Mouse (Mus musculus): ENCODE results near the gene Fbxo21.

The Fbxo21 gene

GRCm38 (mm10) chr5:118023053-118023452 lies 46.5 kb downstream of the Fbxo21 start:
- DNase-seq (ENCODE audit: low spot score in 2 of 2) = no peak

- no peak for DNase-seq (ENCODE audit: low spot score in 2 of 2)
These were observed 49.4 kb downstream of the Fbxo21 start for GRCm38 (mm10) chr5:118025880-118026279.

GRCm38 (mm10) chr5:118026343-118026742 lies 49.8 kb downstream of the Fbxo21 start:
- DNase-seq (ENCODE audit: low spot score in 2 of 2) = no peak

GRCm38 (mm10) chr5:118027101-118027697 lies 50.7 kb downstream of the Fbxo21 start:
- DNase-seq (ENCODE audit: low spot score in 2 of 2) = no peak

GRCm38 (mm10) chr5:118027698-118028190 lies 51.2 kb downstream of the Fbxo21 start, which contains the start of gene Tesc:
Tesc (plus strand) TSS chr5:118027743.
- no peak for DNase-seq (ENCODE audit: low spot score in 2 of 2)

- DNase-seq (ENCODE audit: low spot score in 2 of 2) = no peak
These were observed 51.9 kb downstream of the Fbxo21 start for GRCm38 (mm10) chr5:118028191-118029034.

- no peak for DNase-seq (ENCODE audit: low spot score in 2 of 2)
These were observed 52.5 kb downstream of the Fbxo21 start for GRCm38 (mm10) chr5:118029035-118029408.

GRCm38 (mm10) chr5:118029420-118029819 lies 52.9 kb downstream of the Fbxo21 start:
- DNase-seq (ENCODE audit: low spot score in 2 of 2) = no peak

- DNase-seq (ENCODE audit: low spot score in 2 of 2) = no peak
These were observed 53.6 kb downstream of the Fbxo21 start for GRCm38 (mm10) chr5:118030022-118030675.

GRCm38 (mm10) chr5:118031059-118031458 lies 54.5 kb downstream of the Fbxo21 start:
- DNase-seq (ENCODE audit: low spot score in 2 of 2) = no peak

- no peak for DNase-seq (ENCODE audit: low spot score in 2 of 2)
These were observed 55.0 kb downstream of the Fbxo21 start for GRCm38 (mm10) chr5:118031508-118031907.

GRCm38 (mm10) chr5:118033328-118033727 lies 56.8 kb downstream of the Fbxo21 start:
- DNase-seq (ENCODE audit: low spot score in 2 of 2) = no peak

GRCm38 (mm10) chr5:118033740-118034139 lies 57.2 kb downstream of the Fbxo21 start:
- DNase-seq (ENCODE audit: low spot score in 2 of 2) = no peak

- DNase-seq (ENCODE audit: low spot score in 2 of 2) = no peak
These were observed 58.1 kb downstream of the Fbxo21 start for GRCm38 (mm10) chr5:118034632-118035031.

- DNase-seq (ENCODE audit: low spot score in 2 of 2) = no peak
These were observed 59.3 kb downstream of the Fbxo21 start for GRCm38 (mm10) chr5:118035786-118036185.

GRCm38 (mm10) chr5:118036888-118037797 lies 60.6 kb downstream of the Fbxo21 start:
- DNase-seq (ENCODE audit: low spot score in 2 of 2) = no peak

- no peak for DNase-seq (ENCODE audit: low spot score in 2 of 2)
These were observed 61.4 kb downstream of the Fbxo21 start for GRCm38 (mm10) chr5:118037798-118038484.

- DNase-seq (ENCODE audit: low spot score in 2 of 2) = no peak
These were observed 62.7 kb downstream of the Fbxo21 start for GRCm38 (mm10) chr5:118039241-118039668.

- no peak for DNase-seq (ENCODE audit: low spot score in 2 of 2)
These were observed 66.1 kb downstream of the Fbxo21 start for GRCm38 (mm10) chr5:118042599-118042998.

GRCm38 (mm10) chr5:118043761-118044160 lies 67.2 kb downstream of the Fbxo21 start:
- no peak for DNase-seq (ENCODE audit: low spot score in 2 of 2)

GRCm38 (mm10) chr5:118044907-118045306 lies 68.4 kb downstream of the Fbxo21 start:
- DNase-seq (ENCODE audit: low spot score in 2 of 2) = no peak
